Mouse (Mus musculus) left cerebral cortex, postnatal 14 days (tissue): ENCODE data around the gene Rarres2. TPM values are rescaled to one million over a fixed set of nuclear protein-coding genes. Genes with fewer than 3 reads are reported as not detected.
"Not testable (repeated sequence)": the region's sequence is repeated elsewhere in the genome, so short reads cannot be mapped to it uniquely, and the experiment has no call there.

Experiments
- DNase-seq, 2 experiments: peaks; one replicate each; pipeline ENCODE4 v3.0.0; 2021 to 2022; ENCODE audit warnings: low spot score in 2 of 2, mixed read lengths in 1 of 2
- intact Hi-C: fragments of 180-260 bp; cut with DNase I; formaldehyde crosslinking; loops from one replicate; pipeline ENCODE4 v1.15.1; 2025
- total RNA-seq, 2 experiments: library from RNA; stranded (reverse); gene quantifications; 2 replicates each; pipeline ENCODE4 v1.2.3; 2021

Rarres2 gene
- total RNA-seq, 2 experiments from 2014 or later = 10.3 to 10.9 TPM

DNA sequence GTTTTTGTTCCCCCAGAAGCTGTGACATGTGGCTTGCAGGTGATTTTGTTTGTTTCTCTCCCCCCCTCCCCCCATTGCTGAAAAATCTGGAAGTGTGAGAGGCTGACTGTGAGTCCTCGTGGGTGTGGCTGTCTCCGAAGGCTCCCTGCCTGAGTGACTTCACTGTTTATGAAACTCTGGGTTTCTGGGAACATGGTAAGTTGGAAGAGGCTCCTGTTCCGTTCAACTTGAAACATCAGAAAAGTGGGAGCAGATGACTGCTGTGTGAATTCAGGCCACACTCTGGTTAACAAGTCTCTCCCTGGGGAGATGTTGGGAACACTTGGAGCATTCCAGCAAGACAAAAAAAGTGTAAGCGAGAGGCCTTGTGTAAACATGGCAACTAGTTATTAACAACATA, 25.7 kb downstream of the Rarres2 start:
- intact Hi-C loops = loop anchor here (10.0 kb wide), 1 partner anchor 98 kb away; the partner anchor contains the start of gene Gimap8
- DNase-seq = no peak

DNA sequence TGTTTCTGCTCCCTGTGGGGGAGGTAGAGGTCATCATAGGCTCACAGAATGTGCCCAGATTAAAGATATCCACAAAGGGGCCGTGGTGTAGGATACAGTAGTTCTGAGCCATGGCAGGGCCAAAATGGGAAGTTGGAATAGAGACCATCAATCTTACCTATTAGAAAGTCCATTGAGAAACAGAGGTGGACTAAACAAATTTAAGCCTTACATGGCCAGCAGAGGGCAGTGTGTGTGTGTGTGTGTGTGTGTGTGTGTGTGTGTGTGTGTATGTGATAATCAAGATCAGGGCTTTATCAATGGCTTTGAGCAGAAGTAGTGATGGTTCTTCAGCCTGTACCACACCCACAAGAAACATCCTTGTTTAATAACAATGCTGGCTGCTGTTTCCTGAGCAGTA, 26.3 kb downstream of the Rarres2 start:
- intact Hi-C loops = loop anchor here (10.0 kb wide), 1 partner anchor 99 kb away; the partner anchor contains the start of gene Gimap8
- DNase-seq = peak in 1 of 2 experiments; percentile 43

DNA sequence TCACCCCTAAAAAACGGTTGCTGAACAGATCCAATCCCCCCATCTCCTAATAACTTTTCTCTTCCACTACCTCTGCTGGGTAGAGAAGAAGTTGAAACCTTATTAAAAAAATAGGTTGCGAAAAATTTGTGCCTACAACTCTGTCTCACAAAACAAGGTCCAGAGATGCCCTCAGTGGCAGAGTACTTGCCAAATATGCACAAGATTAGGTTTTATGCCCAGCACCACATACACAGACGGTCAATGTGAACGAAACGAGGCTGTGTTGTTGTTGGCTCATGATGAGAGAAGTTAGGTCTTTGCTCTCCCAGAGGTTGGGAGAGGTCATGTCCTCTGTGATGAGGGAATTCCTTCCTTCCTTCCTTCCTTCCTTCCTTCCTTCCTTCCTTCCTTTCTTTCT, 27.3 kb downstream of the Rarres2 start:
- intact Hi-C loops = loop anchor here (10.0 kb wide), 1 partner anchor 100 kb away; the partner anchor contains the start of gene Gimap8

DNA sequence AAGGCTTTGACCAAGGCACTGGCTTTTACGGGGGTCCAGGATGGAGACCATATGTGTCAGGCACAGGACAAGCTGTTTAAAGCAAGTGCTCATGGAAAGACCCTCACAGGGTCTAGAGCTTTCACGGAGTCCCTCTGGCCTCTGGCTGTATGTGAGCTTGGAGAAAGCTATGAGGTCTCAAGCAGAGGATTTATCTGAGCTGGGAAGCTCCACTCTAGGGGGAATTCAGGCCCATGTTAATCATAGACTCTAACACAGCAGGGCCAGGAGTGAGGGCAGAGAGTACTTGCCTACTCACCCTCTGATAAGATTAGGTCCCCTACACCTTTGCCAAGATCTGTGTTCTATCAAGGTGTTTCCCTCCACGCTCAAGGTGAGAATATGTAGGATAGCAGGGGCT, 30.0 kb downstream of the Rarres2 start:
- DNase-seq = no peak
- intact Hi-C loops = loop anchor here (10.0 kb wide), 1 partner anchor 102 kb away; the partner anchor contains the start of gene Gimap8

More for the DNA sequence above, 27.3 kb downstream of the Rarres2 start:
- DNase-seq = no peak

DNA sequence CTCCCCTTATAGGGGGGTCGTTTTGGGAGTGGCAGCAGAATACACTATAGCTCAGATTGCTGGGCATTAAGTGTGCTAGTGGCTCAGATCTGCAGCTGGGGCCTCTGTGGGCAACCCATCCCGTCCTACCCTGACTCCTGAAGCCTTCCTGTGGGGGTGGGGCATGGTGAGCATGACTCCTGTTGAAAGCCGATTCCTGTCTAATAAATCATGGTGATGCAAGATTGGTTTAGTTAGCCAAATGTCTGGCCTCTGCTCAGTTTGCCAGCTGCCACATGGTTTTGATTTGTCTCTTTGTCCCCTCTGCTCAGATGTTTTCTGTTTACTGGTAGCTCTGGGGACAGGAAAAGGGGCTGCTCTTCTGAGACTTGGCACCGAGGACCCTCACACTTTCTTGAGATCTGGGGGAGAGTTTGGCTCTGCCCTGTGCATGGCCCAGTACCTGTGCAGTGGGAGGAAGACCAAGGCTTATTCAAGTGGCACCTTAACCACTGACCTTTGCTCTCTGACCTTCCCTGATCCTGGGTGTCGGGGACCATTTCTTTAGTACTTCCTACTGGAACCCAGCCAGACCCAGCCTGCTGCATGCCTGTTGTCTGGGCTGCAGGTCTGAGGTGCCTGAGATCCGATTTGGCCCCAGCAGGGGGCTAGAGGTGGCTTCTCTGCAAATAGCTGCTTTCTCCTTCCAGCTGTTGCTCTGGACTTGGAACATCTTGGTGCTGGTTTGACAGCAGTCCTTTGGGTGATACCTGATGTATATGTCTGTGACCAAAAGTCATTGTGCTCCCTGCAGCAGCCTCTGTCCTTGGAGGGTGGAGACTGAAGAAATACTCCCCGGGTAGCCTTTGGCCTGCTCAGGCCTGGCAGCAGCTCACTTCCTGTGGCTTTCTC, 30.8 kb downstream of the Rarres2 start:
- intact Hi-C loops = loop anchor here (10.0 kb wide), 1 partner anchor 103 kb away; the partner anchor contains the start of gene Gimap8
- DNase-seq = no peak

DNA sequence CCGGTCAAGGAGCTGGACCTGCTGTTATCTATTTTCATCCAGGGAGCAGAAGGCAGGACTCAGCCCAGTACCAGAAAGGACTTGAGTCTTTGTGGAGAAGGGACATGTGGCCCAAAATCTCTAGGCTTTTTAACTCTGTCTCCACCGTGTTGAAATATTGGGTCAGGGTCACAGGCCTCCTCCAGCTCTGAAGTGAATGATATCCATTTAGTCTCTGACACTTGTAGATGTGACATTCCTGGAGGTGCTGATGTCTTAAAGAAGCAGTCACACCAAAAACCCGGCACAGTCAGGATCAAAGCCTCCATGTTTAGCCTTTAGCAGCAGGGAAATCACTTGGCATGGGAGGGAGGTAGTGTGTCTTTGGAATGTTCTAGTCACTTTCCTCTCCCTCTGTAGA, 31.9 kb downstream of the Rarres2 start:
- no peak for DNase-seq
- intact Hi-C loops = loop anchor here (10.0 kb wide), 1 partner anchor 104 kb away; the partner anchor contains the start of gene Gimap8

DNA sequence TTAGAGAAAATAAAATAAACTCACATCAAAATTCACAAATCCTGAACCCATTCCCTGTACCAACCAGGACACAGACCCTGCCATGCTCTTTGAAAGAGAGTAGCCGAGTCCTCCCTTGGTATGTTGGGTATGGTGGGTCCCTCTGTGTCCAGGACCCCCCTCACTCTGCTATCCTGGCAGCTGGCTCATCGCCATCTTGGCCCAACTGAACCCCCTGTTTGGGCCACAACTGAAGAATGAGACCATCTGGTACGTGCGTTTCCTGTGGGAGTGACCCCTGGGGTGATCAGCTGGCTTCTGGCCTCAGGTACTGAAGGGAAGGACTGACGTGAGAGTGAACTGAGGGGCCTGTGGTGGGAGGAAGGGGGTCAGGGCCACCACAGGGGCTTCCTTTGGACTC, 32.7 kb downstream of the Rarres2 start:
- intact Hi-C loops = loop anchor here (5.0 to 10.0 kb wide), 3 partner anchors 105 to 363 kb away; partner anchors contain the start of genes Gimap8 and Krba1
- DNase-seq = no peak

DNA sequence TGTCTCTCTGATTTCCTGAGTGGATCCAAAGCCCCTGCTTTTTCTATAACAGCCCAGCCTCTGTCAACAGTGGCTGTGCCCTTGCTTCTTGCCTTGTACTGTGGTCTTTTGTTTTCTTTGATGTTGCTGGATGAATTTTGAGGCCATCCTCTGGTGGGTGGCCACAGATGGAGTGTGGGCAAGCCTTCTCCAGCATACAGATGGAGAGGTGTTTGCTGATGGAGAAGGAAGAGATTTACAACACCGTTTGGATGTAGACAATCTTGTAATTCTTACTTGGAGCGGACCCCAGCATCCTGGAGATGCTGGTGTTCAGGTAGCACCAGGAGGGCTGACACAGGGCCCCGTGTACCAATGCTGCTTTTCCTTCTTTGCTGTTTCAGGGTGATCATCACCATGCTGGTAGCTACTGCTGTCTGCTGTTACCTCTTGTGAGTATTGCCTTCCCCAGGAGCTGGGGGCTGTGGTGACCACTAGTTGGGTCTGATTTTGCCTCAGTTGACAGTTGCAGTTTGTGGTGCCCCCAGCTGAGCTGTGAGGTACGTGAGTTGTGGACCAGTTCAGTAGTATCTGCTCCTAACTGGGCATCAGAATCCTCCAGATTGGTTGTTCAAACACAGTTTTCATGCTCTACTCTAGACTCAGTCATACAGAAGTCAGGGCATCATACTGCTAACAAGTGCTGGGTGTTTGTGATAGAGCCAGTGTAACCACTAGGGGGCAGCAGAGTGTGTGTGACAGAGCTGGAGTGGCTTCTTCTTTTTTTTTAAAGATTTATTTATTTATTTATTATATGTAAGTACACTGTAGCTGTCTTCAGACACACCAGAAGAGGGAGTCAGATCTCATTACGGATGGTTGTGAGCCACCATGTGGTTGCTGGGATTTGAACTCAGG, 33.5 kb downstream of the Rarres2 start:
- DNase-seq = peak; percentile 88 to 95
- intact Hi-C loops = loop anchor here (5.0 kb wide), 2 partner anchors 142 to 362 kb away; partner anchors contain the start of gene Krba1

DNA sequence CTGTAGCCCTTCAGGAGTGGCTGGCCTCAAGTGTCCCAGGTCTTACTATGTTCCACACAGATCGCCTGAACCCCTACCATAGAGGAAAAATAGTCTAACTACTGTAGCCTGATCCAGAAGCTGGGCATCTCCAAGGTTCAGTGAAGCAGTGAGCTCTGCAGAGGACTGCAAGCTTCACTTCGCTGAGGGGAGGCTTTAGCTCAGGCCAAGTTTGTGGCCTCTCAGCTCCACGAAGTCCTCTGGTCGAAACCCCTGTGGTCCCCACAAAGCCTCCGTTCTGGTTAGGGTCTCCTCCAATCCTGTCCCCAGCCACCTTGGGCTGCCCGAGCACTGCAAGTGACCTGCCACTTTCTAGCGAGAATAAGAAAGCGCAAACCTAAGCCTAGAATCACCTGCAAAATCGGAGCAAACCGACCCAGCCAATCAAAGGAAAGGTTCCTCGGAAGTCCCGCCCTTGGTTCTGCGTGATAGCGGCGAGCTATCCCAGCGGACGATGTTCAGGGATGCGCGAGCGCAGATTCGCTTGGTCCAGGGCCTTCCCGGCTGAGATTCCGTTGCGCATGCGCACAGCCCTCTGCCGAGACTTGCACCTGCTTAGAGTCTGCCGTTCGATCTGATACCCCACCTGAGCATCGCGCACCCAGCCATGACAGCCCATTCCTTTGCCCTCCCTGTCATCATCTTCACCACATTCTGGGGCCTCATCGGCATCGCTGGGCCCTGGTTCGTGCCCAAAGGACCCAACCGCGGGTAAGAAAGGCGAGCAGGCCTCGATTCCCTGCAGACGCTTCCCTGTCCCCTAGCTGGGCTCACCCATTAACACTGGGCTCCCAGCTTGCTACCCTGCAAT, 35.3 kb downstream of the Rarres2 start, which contains the start of gene Atp6v0e2:
Gene Atp6v0e2 (plus strand): TSS at position 511 of the 850 bp plus-strand sequence.
- intact Hi-C loops = loop anchor here (2.0 to 5.0 kb wide), 3 partner anchors 93 to 360 kb away; partner anchors contain the start of genes Krba1 and Zfp467
- peak; percentile 93 to 94 for DNase-seq

DNA sequence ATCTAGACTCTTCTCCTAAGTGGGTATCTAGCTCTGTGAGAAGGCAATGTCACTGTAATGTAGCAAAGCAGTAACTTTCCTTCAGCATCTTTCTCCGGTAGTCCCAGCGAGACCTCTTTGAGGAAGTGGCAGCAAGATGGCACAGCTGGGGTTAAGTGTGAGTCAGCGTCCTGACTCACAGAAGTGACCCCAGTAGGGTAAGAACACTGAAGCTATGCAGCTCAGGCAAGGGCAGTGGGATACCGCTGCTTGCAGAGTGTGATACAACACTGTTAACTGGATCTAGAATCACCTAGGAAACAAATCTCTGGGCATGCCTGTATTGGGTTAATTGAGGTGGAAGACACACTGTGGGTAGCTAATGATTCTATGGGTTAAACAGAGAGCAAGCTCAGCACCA, 36.5 kb downstream of the Rarres2 start:
- intact Hi-C loops = loop anchor here (2.0 to 5.0 kb wide), 3 partner anchors 91 to 359 kb away; partner anchors contain the start of genes Krba1 and Zfp467
- DNase-seq = no peak

DNA sequence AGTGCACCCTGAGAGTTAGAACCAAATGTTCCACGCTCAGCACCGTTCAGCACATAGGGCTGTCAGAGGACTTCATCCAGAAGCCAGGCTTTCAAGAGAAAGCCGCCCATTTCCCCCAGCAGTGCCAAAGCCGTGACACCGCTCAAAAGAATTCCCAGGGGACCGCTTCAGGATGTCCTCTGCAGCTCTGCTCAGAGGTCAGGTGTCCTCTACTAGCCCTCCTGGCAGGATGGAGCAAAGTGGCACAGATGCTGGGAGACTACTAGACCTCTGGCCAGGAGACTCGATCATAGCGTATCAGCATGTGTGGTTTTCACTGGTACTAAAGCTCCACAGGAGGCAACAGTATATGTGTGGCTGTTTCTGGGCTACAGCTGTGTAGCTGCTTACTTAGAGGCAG, 37.7 kb downstream of the Rarres2 start:
- no peak for DNase-seq
- intact Hi-C loops = loop anchor here (5.0 kb wide), 2 partner anchors 138 to 358 kb away; partner anchors contain the start of gene Krba1

DNA sequence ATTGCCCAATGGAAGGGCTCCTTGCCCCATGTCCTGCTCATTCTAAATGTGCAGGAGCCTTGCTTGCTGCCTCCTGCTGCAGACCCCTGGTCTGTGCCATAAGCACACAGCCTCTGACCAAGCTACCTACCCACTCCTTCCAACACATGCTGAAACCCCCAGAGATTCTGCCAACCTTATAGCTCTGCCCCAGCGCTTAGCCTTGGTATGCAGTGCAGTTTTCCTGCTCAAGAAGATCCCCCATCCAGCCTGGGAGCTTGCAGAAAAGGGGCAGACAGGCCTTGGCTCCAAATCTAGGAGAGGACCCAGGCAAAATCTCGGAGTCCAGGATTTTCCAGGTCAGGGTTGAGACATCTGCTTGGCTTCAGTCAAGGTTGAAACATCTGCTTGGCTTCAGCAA, 39.1 kb downstream of the Rarres2 start:
- intact Hi-C loops = no loop called here
- DNase-seq = no peak

DNA sequence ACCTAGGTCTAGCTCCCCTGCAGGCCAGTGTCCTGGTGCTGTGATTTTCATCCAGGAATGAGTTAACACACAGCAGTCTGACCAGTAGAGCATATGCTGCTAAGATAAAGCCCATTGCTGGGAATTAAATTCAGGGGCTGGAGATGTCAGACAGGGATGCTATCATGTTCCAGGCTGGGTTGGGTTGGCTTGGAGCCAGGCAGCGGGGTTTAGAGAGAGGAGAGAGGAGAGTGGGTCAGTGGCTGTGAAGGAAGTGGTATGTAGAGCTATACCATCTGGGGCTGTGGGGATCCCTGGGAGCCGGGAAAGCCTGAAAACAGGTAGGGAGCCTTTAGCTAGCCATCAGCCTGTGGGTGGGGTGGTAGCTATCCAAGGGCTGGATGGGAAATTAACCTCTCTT, 41.7 kb downstream of the Rarres2 start:
- intact Hi-C loops = no loop called here

DNA sequence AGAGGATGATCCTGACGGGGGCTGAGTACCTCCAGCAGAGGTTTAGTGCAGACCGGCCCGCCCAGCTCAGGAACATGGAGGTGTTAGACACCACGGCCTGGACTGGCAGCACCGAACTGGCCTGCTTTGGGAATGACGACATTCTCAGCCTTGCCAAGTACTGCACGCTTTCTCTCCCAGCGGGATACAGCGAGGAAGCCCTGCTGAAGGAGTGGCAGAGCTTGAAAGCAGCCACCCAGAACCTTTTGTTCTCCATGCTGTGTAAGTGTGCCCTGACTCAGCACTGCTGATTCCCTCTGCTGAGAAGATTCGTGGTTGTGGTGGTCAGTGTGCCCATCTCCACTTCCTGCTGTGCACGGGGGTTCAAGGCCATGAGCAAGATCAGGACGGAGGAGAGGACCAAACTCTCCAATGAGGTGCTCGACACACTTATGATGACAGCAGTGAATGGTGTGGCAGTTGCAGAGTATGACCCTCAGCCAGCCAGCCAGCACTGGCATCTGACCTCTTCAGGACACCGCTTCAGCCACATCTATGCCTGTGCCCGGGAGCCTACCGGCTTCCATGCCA, 42.6 kb downstream of the Rarres2 start:
- no peak for DNase-seq
- intact Hi-C loops = no loop called here

More for the DNA sequence above, 41.7 kb downstream of the Rarres2 start:
- no peak for DNase-seq

DNA sequence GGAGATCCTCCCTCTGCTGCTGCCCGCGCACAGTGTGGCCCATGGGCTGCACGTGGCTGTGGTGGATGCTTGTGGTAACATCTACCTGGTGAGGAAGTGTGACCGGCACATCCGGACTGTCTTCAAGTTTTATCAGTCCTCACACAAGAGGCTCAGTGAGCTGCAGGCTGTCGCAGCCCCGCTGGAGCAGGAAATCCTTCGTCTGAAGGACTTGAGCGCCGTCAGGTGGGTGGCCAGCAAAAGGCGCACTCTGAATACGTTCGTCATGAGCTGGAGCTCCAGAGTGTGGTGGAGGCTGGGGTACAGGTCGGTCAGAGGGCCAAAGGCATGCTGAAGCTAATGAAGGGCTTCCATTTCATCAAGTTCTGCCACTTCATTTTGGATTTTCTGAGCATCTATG, 43.3 kb downstream of the Rarres2 start:
- intact Hi-C loops = no loop called here

DNA sequence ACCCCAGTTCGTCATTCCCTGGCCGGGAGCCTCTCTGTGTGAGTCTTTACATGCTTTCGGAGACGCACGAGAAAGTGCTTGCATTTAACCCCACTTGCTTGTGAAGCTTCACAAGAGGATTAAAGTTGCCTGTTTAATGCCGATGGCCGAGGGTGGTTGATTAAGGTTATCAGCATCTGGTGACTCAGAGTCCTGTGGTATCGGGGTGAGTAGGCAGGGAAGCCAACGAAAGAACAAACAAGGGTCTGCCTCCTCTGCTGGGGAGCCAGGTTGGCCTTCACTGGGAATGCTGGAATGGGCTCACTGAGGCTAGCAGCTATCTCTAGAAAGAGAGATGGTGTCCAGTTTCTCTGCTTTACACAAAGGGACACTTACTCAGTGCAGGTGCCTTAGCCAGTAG, 44.7 kb downstream of the Rarres2 start:
- intact Hi-C loops = no loop called here
- DNase-seq = no peak

More for the DNA sequence above, 43.3 kb downstream of the Rarres2 start:
- DNase-seq = no peak

DNA sequence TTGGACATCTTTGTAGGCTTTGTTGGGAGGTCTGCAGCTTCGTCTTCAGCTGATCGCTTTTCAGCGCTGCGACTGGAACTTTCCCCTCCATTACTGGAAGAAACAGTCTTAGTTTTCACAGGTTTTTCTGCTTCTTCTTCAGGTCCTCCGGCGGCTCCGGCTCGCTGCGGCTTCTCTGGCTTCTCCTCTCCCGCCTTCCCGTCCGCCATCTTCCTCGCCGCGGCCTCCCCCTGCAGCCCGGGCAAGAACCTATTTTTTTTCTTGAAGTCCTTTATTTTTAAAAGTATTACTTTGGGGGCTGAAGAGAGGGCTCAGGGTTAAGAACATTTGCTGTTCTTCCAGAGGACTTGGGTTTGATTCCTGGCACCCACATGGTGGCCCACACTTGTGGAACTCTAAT, 47.7 kb downstream of the Rarres2 start:
- intact Hi-C loops, DNase-seq: not testable (repeated sequence)
